Mouse (Mus musculus) myocyte (in vitro differentiated cells): Measurements from ENCODE around the gene Ttc12. TPM values are rescaled to one million over a fixed set of nuclear protein-coding genes. Genes with fewer than 3 reads are reported as not detected.

ENCODE experiments used
- H3K27me3 ChIP-seq: one replicate; pipeline ENCODE4 v1.6.1; 2011; ENCODE audit not compliant: control insufficient read depth, insufficient read depth, insufficient read length
- H3K36me3 ChIP-seq: one replicate; pipeline ENCODE4 v1.6.1; 2011; ENCODE audit not compliant: control insufficient read depth, insufficient read depth
- H3K4me2 ChIP-seq: one replicate; pipeline ENCODE4 v1.6.1; 2011; ENCODE audit warnings: low read depth, control low read depth
- H3K4me3 ChIP-seq: one replicate; pipeline ENCODE4 v1.5.1; 2011; ENCODE audit warnings: mild to moderate bottlenecking, control low read depth, moderate library complexity
- H3K79me2 ChIP-seq: one replicate; pipeline ENCODE4 v1.6.1; 2011; ENCODE audit not compliant: control insufficient read depth, insufficient read depth
- H3ac ChIP-seq: one replicate; pipeline ENCODE4 v1.6.1; 2011; ENCODE audit not compliant: control insufficient read depth, insufficient read length
- CEBPB ChIP-seq: IDR thresholded peaks from 2 replicates; pipeline ENCODE4 v1.6.1; 2011; ENCODE audit warnings: mild to moderate bottlenecking, moderate library complexity; ENCODE audit not compliant: poor library complexity, insufficient read depth, severe bottlenecking
- E2F4 ChIP-seq: IDR thresholded peaks from one replicate; pipeline ENCODE4 v1.6.1; 2011; ENCODE audit warnings: mild to moderate bottlenecking, control low read depth, moderate library complexity; ENCODE audit not compliant: insufficient read depth
- MAX ChIP-seq: IDR thresholded peaks from one replicate; pipeline ENCODE4 v1.6.1; 2011; ENCODE audit warnings: low read depth, mild to moderate bottlenecking, control low read depth
- MYOD1 ChIP-seq, 3 experiments: IDR thresholded peaks; one replicate each; pipeline ENCODE4 v1.6.1; 2011; ENCODE audit warnings: control low read depth in 2 of 3, low read depth in 2 of 3, mild to moderate bottlenecking in 2 of 3, moderate library complexity in 1 of 3; ENCODE audit not compliant: insufficient read length in 2 of 3, control insufficient read depth in 1 of 3
- MYOG ChIP-seq, 3 experiments: IDR thresholded peaks; one replicate each; pipeline ENCODE4 v1.6.1; 2011; ENCODE audit warnings: control low read depth in 2 of 3, low read depth in 2 of 3, mild to moderate bottlenecking in 2 of 3; ENCODE audit not compliant: insufficient read length in 2 of 3, control insufficient read depth in 1 of 3, insufficient read depth in 1 of 3
- POLR2A ChIP-seq: IDR thresholded peaks from one replicate; pipeline ENCODE4 v1.6.1; 2011; ENCODE audit warnings: low read depth, mild to moderate bottlenecking, control low read depth, moderate library complexity; ENCODE audit not compliant: insufficient read length
- POLR2AphosphoS2 ChIP-seq: IDR thresholded peaks from one replicate; pipeline ENCODE4 v1.6.1; 2011; ENCODE audit warnings: low read depth, control low read depth; ENCODE audit not compliant: insufficient read length
- REST ChIP-seq: IDR thresholded peaks from one replicate; pipeline ENCODE4 v1.6.1; 2011; ENCODE audit warnings: mild to moderate bottlenecking, control low read depth, moderate library complexity; ENCODE audit not compliant: insufficient read depth, insufficient read length
- SRF ChIP-seq: IDR thresholded peaks from one replicate; pipeline ENCODE4 v1.6.1; 2011; ENCODE audit warnings: low read depth; ENCODE audit not compliant: control insufficient read depth, insufficient read length
- TCF12 ChIP-seq: IDR thresholded peaks from one replicate; pipeline ENCODE4 v1.6.1; 2011; ENCODE audit warnings: mild to moderate bottlenecking, control low read depth; ENCODE audit not compliant: poor library complexity, insufficient read depth, severe bottlenecking
- TCF3 ChIP-seq: IDR thresholded peaks from one replicate; pipeline ENCODE4 v1.6.1; 2011; ENCODE audit warnings: low read depth, control low read depth; ENCODE audit not compliant: insufficient read length
- USF1 ChIP-seq: IDR thresholded peaks from one replicate; pipeline ENCODE4 v1.6.1; 2011; ENCODE audit warnings: low read depth, mild to moderate bottlenecking, control low read depth, moderate library complexity
- polyA plus RNA-seq: library from polyadenylated mRNA; unstranded; fragments of >200 nt; fragmentation: generic; extraction: Trizol; gene quantifications from one replicate; pipeline ENCODE4 v1.2.1, GENCODE M21; 2012; ENCODE audit warnings: missing spikeins

The Ttc12 gene
- polyA plus RNA-seq, 1 experiment, result 4.1 TPM

DNA sequence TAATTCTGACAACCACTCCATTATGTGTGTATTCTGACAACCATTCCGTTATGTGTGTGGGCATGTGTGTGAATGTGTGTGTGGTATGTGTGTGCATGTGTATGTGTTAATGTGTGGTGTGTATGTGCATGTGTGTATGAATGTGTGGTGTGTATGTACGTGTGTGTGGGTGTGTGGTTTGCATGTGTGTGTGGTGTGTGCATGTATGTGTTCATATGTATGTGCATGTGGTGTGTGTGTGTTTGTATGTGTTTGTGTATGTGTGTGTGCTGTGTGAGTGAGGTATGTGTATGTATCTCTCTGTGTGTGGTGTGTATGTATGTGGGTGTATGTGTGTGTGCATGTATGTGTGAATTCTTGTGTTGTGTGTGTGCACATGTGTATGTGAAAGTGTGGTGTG lies 13.9 kb upstream of the Ttc12 start:
- H3K4me3 ChIP-seq, result no peak overlapping the region
- H3ac ChIP-seq, result no peak overlapping the region
- no peaks in the 10 kb centered on the region for H3K27me3 ChIP-seq
- no peak for TF ChIP-seq MYOG (IDR thresholded peaks at IDR 0.05; ENCODE audit: control insufficient read depth in 1 of 3, insufficient read depth in 1 of 3, insufficient read length in 2 of 3, low read depth in 2 of 3)
- no peak for TF ChIP-seq USF1
- no peak for TF ChIP-seq CEBPB
- TF ChIP-seq MYOD1 (IDR thresholded peaks at IDR 0.05; ENCODE audit: control insufficient read depth in 1 of 3, insufficient read length in 2 of 3, low read depth in 2 of 3), result no peak
- no peak for TF ChIP-seq TCF3
- no peak for TF ChIP-seq E2F4
- peak; percentile 27 for TF ChIP-seq POLR2A
- no peak for TF ChIP-seq TCF12
- TF ChIP-seq MAX, result no peak
- peak; percentile 85 for TF ChIP-seq POLR2AphosphoS2
- TF ChIP-seq REST, result no peak
- no peak for TF ChIP-seq SRF
- peaks cover 7% of the 10 kb centered on the region for H3K36me3 ChIP-seq
- no peak overlapping the region for H3K4me2 ChIP-seq
- H3K79me2 ChIP-seq, result no peaks in the 10 kb centered on the region

DNA sequence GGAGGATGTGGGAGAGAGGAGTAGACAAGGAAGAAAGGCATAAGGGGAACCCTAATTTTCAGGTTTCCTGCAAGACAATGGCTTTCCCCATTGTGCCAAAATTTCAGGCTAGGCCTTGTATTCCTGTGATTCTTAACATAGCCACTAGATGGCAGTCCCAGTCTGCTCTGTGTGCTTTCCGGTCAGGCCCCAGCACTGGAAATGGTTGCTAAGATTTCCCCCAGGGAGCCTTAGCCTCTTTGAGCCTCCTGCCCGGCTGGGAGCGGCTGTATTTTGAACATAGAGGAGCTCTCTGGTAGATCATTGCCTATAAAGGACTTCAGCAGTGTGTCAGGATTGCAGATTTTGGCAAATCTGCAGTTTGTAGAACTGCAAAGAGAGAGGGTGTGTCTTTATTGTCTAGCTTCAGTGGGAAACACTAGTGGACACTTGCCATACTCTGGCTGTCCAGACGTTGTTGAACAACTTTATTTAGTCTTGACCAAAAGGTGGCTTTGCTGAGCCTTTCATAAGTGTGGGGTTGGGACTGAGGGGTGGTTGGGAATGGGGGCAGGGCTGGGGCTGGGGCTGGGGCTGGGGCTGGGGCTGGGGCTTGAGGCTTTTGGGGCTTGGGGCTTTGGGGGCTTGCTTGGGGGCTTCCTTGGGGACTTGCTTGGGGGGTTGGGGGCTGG lies 8.1 kb upstream of the Ttc12 start:
- Histone ChIP-seq H3K4me2 (peak overlapping the region; percentile 48), H3K4me3 (no peak overlapping the region), H3K36me3 (no peaks in the 10 kb centered on the region), H3ac (no peak overlapping the region), H3K27me3 (no peaks in the 10 kb centered on the region), H3K79me2 (no peaks in the 10 kb centered on the region)
- TF ChIP-seq MYOD1 (IDR thresholded peaks at IDR 0.05; ENCODE audit: control insufficient read depth in 1 of 3, insufficient read length in 2 of 3, low read depth in 2 of 3), result no peak

DNA sequence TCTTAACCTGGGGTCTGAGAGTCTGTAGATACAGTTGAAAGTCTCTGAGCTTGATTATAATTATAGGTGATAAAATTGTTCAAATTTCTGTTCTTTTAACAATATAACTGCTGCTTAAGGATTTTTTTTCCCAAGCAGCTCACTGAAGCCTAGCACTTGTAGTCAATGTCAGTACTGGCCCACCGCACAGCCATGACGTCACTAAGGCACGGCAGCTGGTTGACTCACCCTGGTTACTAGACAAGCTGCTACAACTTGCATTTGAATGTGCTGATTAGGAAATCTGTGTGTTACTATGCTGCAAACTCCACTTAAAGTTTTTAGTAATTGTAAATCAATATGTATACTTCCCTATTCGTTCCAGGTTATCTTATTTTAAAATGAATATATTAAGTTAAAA lies 4.6 kb upstream of the Ttc12 start:
- TF ChIP-seq MYOD1 (IDR thresholded peaks at IDR 0.05; ENCODE audit: control insufficient read depth in 1 of 3, insufficient read length in 2 of 3, low read depth in 2 of 3), result peak in 1 of 3 experiments; percentile 27
- TF ChIP-seq MAX, result no peak
- Histone ChIP-seq H3K79me2 (no peaks in the 10 kb centered on the region), H3K4me2 (no peak overlapping the region), H3K36me3 (no peaks in the 10 kb centered on the region), H3ac (no peak overlapping the region), H3K27me3 (no peaks in the 10 kb centered on the region), H3K4me3 (no peak overlapping the region)

DNA sequence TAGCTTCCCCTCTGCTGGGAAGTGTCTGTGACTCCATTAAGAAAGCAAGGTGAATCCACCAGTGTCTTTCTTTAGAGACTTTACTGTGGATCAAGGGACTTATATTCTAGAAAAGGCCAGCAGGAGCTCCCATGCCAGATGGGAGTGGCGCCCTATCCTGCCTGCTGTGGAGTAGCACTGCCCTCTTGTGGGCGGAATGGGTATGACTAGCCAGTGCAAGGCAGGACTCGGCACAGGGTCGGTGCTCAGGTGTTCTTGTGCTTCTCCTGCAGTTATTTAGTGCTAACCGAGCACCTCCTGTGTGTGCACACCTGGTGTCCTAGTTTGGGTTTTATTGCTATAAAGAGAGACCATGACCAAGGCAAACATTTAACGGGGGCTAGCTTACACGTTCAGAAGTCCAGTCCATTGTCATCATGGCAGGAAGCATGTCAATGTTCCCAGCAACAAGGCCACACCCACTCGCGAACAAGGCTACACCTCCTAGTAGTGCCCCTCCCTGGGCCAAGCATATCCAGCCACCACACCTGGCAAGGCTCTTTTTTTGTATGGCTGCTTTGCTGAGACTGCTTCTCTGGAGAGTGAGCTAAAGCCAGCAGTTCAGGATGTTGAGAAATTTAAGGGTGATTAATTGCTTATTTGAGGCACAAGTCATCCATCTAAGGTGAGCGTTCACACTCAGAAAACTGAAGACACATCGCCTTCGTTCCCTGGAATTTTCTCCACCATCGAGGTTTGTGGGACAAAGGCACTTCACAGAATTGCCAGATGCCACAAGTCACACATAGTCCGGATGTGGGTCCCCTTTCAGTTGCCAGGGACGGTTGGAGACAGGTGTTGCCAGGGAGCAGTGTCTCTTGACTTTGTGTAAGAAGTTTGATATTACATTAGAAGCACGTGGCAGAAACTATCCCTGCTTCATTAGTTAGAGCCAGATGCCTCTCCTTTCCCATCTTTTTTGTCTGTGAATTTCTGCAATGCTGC lies 3.2 kb upstream of the Ttc12 start:
- Histone ChIP-seq H3K36me3 (no peaks in the 10 kb centered on the region), H3K79me2 (no peaks in the 10 kb centered on the region), H3K4me2 (peak overlapping the region; percentile 40), H3K27me3 (no peaks in the 10 kb centered on the region), H3ac (no peak overlapping the region), H3K4me3 (no peak overlapping the region)
- no peak for TF ChIP-seq MAX
- no peak for TF ChIP-seq MYOG (IDR thresholded peaks at IDR 0.05; ENCODE audit: control insufficient read depth in 1 of 3, insufficient read depth in 1 of 3, insufficient read length in 2 of 3, low read depth in 2 of 3)
- TF ChIP-seq TCF12, result no peak
- TF ChIP-seq SRF, result no peak
- no peak for TF ChIP-seq REST
- no peak for TF ChIP-seq POLR2A
- TF ChIP-seq CEBPB, result no peak
- TF ChIP-seq USF1, result no peak

DNA sequence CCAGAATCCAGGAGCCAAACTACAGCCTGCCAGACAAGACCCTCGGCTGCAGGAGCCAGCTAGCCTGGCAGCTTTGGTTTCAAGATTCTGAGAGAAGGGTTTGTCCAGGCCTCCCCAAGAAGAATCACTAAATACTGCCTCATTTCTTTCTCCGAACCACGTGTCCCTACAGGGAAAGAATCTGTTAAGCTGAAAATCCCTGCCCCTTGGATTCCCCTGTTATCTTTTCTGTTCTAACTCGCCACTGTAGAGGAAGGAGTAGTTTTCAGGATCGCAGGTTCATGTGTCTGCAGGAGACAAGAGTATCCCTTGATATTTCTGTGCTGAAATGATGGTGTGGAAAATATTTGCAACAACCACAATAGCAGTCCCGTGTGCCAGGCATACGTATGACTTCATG lies 2.2 kb upstream of the Ttc12 start:
- Histone ChIP-seq H3ac (no peak overlapping the region), H3K4me2 (no peak overlapping the region), H3K4me3 (no peak overlapping the region), H3K27me3 (no peaks in the 10 kb centered on the region), H3K36me3 (no peaks in the 10 kb centered on the region), H3K79me2 (no peaks in the 10 kb centered on the region)
- TF ChIP-seq TCF12 (no peak), CEBPB (no peak), SRF (no peak), MYOD1 (IDR thresholded peaks at IDR 0.05; ENCODE audit: control insufficient read depth in 1 of 3, insufficient read length in 2 of 3, low read depth in 2 of 3) (no peak), MYOG (IDR thresholded peaks at IDR 0.05; ENCODE audit: control insufficient read depth in 1 of 3, insufficient read depth in 1 of 3, insufficient read length in 2 of 3, low read depth in 2 of 3) (no peak), MAX (no peak), TCF3 (no peak), E2F4 (no peak)
